Mouse (Mus musculus) common myeloid progenitor, adult 5-6 weeks (primary cell): Measurements from ENCODE around the gene Borcs6. TPM values are rescaled to one million over a fixed set of nuclear protein-coding genes. Genes with fewer than 3 reads are reported as not detected.
"Not testable (repeated sequence)": the region's sequence is repeated elsewhere in the genome, so short reads cannot be mapped to it uniquely, and the experiment has no call there.

Experiments used
- ATAC-seq: replicated peaks from 2 replicates; pipeline ENCODE4 v1.8.0; 2016; ENCODE audit warnings: low read depth, mild to moderate bottlenecking, moderate TSS enrichment, inconsistent platforms; ENCODE audit not compliant: poor library complexity, severe bottlenecking
- total RNA-seq: library from RNA; stranded (forward); fragments of 200-1000, 187-1606 nt; gene quantifications from 2 replicates; pipeline ENCODE4 v1.2.3, GENCODE M21; 2017

Gene Borcs6
- total RNA-seq: 4.5 and 5.4 TPM in 2 replicates

- peak; percentile 74 for ATAC-seq
Measured at GRCm38 (mm10) chr11:69059357-69059974, at the start of gene Borcs6. Gene Borcs6, plus strand, starts transcription at chr11:69059717.

- ATAC-seq: no peak
Measured at GRCm38 (mm10) chr11:69010400-69011323, 48.9 kb upstream of the Borcs6 start.

- ATAC-seq: not testable (repeated sequence)
Measured at GRCm38 (mm10) chr11:69011445-69011844, 48.1 kb upstream of the Borcs6 start.

DNA sequence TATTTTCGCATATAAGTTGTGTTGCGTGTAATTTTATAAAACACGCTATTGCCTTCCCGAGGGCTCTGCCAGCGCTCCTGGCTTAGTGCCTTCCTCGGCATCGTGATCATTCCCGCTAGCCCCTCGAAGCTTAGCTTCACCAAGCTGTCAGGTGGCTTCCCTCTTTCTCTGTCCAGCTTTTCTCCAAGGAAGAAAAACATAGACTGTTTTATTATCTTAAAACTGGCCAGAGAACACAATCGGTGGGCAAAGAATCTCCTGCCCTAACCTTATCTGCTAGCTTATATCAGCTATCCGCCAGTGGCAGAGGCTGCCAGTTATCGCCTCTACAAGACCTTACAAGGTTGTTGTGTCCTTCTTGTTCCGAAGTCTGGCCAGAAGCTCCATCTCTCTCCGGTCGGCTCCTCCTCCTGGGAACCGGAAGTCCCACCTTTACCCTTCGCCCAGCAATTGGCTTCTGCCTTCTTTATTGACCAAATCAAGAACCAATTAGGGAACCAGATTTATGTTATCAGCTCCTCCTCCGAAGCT, 47.4 kb upstream of the Borcs6 start:
- ATAC-seq: peak; percentile 54

- peak; percentile 94 for ATAC-seq
Measured at GRCm38 (mm10) chr11:69015644-69016441, 43.7 kb upstream of the Borcs6 start, which contains the start of gene Ctc1. Gene Ctc1, plus strand, starts transcription at chr11:69015911.

GRCm38 (mm10) chr11:69016755-69017154, 42.8 kb upstream of the Borcs6 start:
- no peak for ATAC-seq

DNA sequence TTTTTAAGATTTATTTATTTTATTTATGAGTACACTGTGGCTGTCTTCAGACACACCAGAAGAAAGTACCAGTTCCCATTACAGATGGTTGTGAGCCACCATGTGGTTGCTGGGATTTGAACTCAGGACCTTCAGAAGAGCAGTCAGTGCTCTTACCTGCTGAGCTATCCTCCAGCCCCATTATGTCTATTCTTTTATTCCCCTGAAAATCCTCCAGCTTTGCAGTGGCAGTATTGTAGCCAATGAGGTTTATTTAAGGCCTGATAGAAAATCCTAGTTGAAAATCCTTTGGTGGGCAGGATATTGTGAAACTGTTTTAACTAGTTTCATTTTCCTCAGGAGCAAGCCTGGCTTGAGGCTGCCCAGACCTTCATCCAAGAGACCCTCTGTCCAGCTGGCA, 38.8 kb upstream of the Borcs6 start:
- ATAC-seq: no peak

GRCm38 (mm10) chr11:69026562-69026961, 33.0 kb upstream of the Borcs6 start:
- no peak for ATAC-seq

- ATAC-seq: peak; percentile 76
Measured at GRCm38 (mm10) chr11:69028805-69029204, 30.7 kb upstream of the Borcs6 start.

DNA sequence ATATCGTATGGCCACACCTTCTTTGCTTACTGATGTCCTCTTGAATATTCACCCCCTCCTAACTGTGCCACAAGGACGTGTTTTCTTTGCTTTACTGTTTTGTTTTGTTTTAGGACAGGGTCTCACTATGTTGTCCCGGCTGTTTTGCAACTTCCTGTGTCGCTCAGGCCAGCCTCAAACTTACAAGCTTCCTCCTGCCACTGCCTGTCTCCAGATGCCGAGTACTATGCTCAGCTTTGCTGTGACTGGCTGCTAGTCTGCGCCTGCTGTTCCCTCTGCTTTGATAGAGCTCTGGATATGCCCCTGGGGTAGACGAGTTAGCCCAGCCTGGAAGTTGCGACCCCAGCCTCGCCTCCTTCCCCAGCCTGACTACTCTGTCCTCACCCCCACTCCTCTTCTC, 26.0 kb upstream of the Borcs6 start:
- no peak for ATAC-seq

- no peak for ATAC-seq
Measured at GRCm38 (mm10) chr11:69034585-69034984, 24.9 kb upstream of the Borcs6 start.

GRCm38 (mm10) chr11:69035411-69035810, 24.1 kb upstream of the Borcs6 start:
- no peak for ATAC-seq

GRCm38 (mm10) chr11:69035849-69036248, 23.7 kb upstream of the Borcs6 start:
- peak; percentile 62 for ATAC-seq

DNA sequence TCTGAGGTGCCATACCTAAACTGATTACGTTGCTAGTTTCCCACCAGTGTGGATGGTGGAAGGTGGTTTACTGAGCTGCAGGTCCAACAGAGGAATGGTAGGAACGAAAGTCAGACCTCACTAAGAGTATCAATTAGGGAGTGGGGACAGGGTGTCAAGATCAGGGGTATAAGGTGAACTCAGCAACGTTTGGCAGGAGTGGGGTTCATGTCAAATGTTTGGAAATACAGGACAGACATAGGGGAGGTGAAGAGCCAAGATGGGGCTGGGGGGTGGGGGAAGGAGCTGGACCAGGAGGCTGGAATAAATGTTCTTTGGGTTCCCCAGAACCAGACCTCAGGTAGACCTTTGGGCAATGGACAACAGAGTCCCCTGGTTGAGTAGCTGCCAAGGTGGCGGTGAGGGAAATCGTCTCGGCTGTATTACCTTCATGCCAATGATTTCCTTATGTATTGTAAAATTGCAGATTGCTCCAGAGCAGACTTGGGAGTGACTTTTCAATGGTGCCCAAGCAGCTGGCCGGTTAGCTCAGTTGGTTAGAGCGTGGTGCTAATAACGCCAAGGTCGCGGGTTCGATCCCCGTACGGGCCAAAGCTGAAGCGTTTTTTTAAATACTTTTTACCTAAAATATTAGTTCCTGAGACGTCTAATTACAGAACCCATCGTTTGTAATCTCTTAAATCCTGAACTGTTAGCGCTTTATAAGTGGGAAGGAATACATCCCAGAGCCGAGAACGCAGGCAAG, 22.9 kb upstream of the Borcs6 start:
- no peak for ATAC-seq

GRCm38 (mm10) chr11:69037231-69038061, 22.1 kb upstream of the Borcs6 start:
- ATAC-seq: peak; percentile 7; the same call in 1 of the 2 replicates

GRCm38 (mm10) chr11:69038173-69038572, 21.3 kb upstream of the Borcs6 start:
- ATAC-seq: no peak

- ATAC-seq: peak; percentile 75
Measured at GRCm38 (mm10) chr11:69045531-69046394, 13.8 kb upstream of the Borcs6 start, which contains the start of gene Aurkb. Gene Aurkb, plus strand, starts transcription at chr11:69045647.

DNA sequence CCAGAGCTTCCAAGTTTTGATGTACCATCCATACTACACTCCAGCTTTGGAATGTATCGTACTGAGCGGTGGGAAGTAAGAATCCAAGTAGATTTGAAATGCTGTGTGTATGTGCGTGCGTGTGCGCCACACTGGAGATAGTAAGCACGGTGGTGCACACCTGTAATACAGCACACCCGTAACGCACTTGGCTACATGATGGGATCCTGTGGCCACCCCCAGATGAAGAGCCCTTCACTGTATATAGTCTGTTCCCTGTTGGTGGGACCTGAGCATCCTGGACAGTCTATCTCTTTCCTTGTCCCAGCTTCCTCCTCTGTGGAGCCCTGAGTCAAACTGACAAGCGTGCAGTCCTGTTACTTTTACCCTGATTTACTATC, 13.1 kb upstream of the Borcs6 start:
- no peak for ATAC-seq
